Mouse (Mus musculus) embryo, embryonic 10 days (tissue): ENCODE data around the gene Pdcd2.
A peak's percentile ranks its signal among the peaks of the same experiment; 100 is the strongest.

Experiments
- DNase-seq: peaks from one replicate; pipeline ENCODE4 v3.0.0-alpha.2; 2015; ENCODE audit warnings: low spot score

The Pdcd2 gene

DNA sequence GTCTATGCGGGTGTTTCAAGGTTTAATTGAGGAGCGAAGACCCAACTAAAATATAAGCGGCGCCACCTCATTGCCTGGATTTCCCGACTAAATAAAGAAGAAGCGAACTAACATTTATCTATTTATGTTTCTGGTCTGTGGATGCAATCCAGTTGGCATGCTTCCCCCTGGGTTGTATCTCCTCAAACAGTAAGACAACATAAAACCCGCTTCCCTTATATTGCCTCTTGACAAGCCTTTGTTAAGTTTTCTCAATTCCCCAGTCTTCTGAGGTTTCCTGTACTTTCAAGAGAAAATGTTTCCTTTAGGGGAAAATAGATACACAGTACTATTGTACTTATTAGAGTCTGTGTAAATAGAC, 28.4 kb downstream of the Pdcd2 start:
- DNase-seq: no peak

DNA sequence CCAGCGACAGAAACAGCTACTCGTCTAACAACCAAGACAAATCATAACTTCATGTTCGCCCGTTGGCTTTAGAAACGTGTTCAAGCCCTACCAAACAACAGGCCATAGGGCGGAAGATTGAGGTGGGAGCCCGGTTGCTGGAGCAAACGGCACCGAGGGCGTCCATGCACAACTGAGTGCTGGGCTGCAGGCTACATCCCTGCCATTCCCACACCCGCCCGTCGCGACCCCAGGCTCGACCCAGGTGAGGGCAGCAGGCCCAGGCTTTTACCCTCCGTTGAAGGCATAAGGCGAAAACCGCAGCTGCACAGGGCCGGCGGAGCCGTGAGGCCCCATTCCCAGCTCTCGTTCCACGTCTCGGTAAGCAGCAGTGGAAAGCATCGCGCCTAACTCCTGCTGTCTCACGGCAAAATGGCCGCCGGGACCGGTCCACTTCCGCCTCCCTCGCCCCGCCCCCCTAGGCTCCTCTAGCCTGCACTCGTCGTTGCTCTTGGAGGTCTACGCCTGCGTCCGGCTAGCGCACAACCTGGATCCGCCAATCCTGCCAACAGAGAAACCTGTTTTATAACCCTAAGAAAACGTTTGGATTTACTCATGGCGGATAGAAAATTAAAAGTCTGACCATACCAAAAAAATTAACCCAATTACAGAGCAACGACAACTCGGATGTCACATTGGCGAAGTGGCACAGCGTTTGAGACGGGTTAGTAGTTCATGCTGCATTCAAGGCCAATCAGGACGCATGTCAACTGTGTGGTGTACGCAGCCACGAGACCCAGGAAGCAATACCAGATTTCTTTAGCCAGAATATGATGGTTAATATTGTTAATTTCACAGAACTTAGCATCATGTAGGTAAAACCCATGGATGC, 29.0 kb downstream of the Pdcd2 start:
- peak; percentile 95 for DNase-seq

DNA sequence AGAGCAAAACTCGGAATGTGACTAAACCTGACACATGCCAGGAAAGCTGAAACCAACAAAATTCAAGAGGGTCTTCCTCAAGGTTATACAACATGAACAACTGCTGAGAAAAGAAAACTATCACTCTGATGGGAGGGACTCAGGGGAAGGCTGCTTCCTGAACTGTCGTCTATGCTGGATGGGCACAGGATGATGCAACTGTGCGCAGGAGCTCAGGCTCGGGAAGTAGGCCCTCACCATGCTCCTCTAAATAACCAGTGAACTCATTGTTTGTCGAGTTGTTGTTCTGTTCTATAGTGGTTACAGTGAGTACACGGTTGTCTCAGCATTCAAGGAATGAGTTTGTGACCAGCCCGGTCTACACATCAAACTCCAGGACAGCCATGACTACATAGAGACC, 36.6 kb downstream of the Pdcd2 start:
- no peak for DNase-seq

DNA sequence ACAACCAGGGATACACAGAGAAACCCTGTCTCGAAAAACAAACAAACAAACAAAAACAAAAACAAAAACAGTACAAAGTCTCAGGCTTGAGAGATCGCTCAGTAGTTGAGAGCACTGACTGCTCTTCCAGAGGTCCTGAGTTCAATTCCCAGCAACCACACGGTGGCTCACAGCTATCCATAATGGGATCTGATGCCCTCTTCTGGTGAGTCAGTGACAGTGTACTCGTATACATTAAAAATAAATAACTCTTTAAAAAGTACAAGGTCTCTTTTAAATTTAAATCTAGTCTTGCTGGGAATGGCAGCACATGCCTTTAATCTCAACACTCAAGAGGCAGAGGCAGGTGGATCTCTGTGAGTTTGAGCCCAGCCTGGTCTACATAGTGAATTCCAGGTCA, 54.4 kb downstream of the Pdcd2 start:
- DNase-seq: no peak
